Mouse (Mus musculus) embryonic facial prominence, embryonic 10.5 days (tissue): ENCODE measurements at regions not wholly inside any gene's neighbourhood (a gene's known extent, or its start where the extent isn't known, plus 50 kb on each side); places are given as distances from the start of the nearest gene placed in this dataset.

Source experiments
- DNase-seq: peaks from one replicate; pipeline ENCODE4 v3.0.0-alpha.2; 2017; ENCODE audit warnings: low spot score
- H3K27ac ChIP-seq: fragments of 300-500 bp; sonication (generic); replicated peaks from 2 replicates; pipeline ENCODE4 v1.5.1; 2016; ENCODE audit warnings: mild to moderate bottlenecking
- H3K27me3 ChIP-seq: fragments of 300-500 bp; sonication (generic); replicated peaks from 2 replicates; pipeline ENCODE4 v1.6.1; 2016; ENCODE audit warnings: low read depth, mild to moderate bottlenecking; ENCODE audit not compliant: poor library complexity, severe bottlenecking
- H3K36me3 ChIP-seq: fragments of 300-500 bp; sonication (generic); replicated peaks from 2 replicates; pipeline ENCODE4 v1.6.1; 2016; ENCODE audit warnings: mild to moderate bottlenecking, moderate library complexity
- H3K4me1 ChIP-seq: fragments of 300-500 bp; sonication (generic); 2 replicates; pipeline ENCODE4 v1.6.1; 2016
- H3K4me3 ChIP-seq: fragments of 300-500 bp; sonication (generic); 2 replicates; pipeline ENCODE4 v1.5.1; 2016; ENCODE audit warnings: mild to moderate bottlenecking, moderate library complexity
- H3K9me3 ChIP-seq: fragments of 300-500 bp; sonication (generic); 2 replicates; pipeline ENCODE4 v1.6.1; 2016; ENCODE audit warnings: mild to moderate bottlenecking
- WGBS: fragments of 180-500 bp; shearing (Covaris S2); methylation state at CpG from one replicate; pipeline ENCODE4 v1.1.7; 2016; 5-methylcytosine and 5-hydroxymethylcytosine counted together

DNA sequence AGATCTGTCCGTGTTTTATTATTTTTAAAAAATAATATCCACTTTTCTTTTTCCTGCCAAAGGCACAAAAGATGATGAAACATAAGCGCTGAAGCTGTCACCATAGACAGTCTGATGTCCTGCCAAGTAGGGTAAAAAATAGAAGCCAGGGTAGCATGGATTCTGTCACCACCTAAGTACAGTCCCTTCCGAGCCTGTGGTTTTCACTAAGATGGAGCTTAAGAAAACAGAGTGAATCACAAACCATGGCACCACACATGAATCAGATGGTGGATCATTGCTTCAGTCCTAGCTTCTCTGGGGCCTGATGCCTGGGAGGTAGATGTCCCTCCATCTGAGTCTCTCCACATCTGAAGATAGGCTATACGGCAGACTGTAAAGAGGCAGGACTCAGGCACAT, 55.9 kb upstream of the Fmod start:
- Histone ChIP-seq H3K27me3 (no peaks in the 10 kb centered on the region), H3K27ac (no peak overlapping the region), H3K4me1 (peaks cover 6% of the 10 kb centered on the region; the same call in 1 of the 2 replicates), H3K9me3 (0 out of 2 replicates have a peak, but pooled peaks cover 5% of the 10 kb centered on the region), H3K4me3 (no peak overlapping the region), H3K36me3 (no peaks in the 10 kb centered on the region)
- 90% methylated on average over 4 of the region's 4 CpGs for WGBS
- no peak for DNase-seq

DNA sequence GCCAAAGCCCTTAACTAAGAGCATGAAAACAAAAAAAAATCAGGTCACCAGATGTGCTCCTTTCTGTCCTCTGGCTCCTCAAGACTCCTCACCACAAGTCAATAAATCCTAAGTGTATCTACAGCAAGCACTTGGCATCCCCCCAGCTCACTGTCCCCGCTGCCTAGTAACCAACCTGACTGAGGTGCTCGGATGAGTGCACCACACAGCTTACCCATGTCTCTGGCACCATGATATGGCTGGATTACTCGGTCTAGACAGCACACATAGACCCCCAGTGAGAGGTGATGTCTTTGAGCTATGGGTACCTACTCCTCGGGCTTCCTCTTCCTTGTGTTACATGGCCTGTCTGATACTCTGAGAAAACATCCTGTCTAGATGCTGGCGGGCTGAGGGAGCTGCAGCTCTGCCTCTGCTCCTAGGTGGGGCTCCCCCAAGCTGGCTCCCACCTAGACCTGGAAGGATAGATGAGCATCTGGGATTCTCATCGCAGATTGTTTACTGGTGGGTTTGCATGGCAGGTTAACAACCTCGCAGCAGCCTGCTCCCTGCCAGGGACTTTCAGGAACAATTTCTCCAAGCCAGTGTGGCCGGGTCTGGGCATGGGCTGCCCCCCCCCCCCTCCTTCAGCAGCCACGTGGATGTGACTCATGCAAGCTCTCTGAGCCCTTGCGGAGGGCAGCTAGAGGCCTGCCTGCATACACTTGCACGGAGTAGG, 57.2 kb upstream of the Prelp start:
- WGBS, result 75% methylated on average over 11 of the region's 11 CpGs
- Histone ChIP-seq H3K4me1 (peaks cover 6% of the 10 kb centered on the region; the same call in 1 of the 2 replicates), H3K27me3 (no peaks in the 10 kb centered on the region), H3K4me3 (no peak overlapping the region), H3K36me3 (no peaks in the 10 kb centered on the region), H3K9me3 (no peaks in the 10 kb centered on the region), H3K27ac (no peak overlapping the region; the same call in 1 of the 2 replicates)
- DNase-seq, result no peak

DNA sequence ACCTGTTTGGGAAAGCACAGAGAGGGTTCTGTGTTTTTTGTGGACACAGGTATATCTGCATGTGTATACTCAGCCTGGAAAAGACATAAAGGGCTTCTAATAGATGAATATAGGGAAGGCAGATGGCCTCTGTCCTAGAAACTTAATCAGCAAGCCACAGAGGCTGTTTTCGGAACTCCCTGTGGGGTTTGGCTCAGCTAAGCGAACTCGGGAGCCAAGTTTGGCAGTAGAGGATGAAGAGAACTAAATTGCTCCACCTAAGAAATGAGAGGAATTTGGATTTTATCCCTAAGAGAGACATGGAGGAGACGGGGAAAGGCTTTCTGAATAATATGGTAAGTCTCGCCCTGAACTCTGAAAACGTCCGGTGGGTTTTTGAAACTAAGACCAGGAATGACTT, 56.0 kb upstream of the Prelp start:
- 88% methylated on average over 7 of the region's 7 CpGs for WGBS
- H3K36me3 ChIP-seq, result no peaks in the 10 kb centered on the region
- H3K27ac ChIP-seq, result no peak overlapping the region
- DNase-seq, result no peak
- no peaks in the 10 kb centered on the region for H3K27me3 ChIP-seq
- H3K4me3 ChIP-seq, result no peak overlapping the region
- H3K9me3 ChIP-seq, result no peaks in the 10 kb centered on the region
- peaks cover 10% of the 10 kb centered on the region for H3K4me1 ChIP-seq

DNA sequence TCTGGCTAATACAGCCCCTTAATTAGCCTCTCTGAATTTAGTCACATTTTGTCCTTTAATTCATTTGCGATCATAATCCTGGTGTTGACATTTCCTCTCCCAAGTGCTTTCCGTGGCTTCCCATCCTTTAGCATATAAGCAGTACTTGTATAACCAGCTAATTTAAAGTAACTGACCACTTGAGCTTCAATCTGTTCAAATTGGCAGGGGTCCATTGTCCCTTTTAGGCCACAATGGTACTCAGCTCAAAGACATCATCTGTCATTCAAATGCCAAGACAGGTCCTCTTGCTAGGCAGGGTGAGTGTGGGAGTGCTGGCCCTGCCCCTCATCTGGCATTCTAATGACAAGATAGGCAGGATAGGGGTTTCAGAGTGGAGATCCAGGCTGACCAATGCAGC, 52.6 kb upstream of the Prelp start:
- Histone ChIP-seq H3K27ac (no peak overlapping the region), H3K27me3 (no peaks in the 10 kb centered on the region), H3K4me1 (peaks cover 25% of the 10 kb centered on the region), H3K9me3 (no peaks in the 10 kb centered on the region), H3K4me3 (no peak overlapping the region), H3K36me3 (no peaks in the 10 kb centered on the region)
- WGBS, result 83% methylated on average over 2 of the region's 2 CpGs
- no peak for DNase-seq

GRCm38 (mm10) chr1:133971290-133971689, 50.1 kb upstream of the Prelp start:
- no peaks in the 10 kb centered on the region for H3K36me3 ChIP-seq
- no peaks in the 10 kb centered on the region for H3K9me3 ChIP-seq
- no peak for DNase-seq
- H3K27me3 ChIP-seq, result 0 out of 2 replicates have a peak, but pooled peaks cover 3% of the 10 kb centered on the region
- WGBS, result 37% methylated on average over 3 of the region's 3 CpGs
- H3K4me1 ChIP-seq, result peaks cover 35% of the 10 kb centered on the region
- 0 out of 2 replicates have a peak overlapping the region, but pooled peaks have one; percentile 6 for H3K27ac ChIP-seq
- no peak overlapping the region for H3K4me3 ChIP-seq
